8 mouse cellular contexts compared by ENCODE assay signal in genomic region chr11:116106963-116107776, GRCm38 (mm10). TPM values are rescaled to one million over a fixed set of nuclear protein-coding genes. Genes with fewer than 3 reads are reported as not detected.
DNase-seq lines count a peak whose midpoint lies in the region; ATAC-seq lines count a peak whose summit lies in the region.

No protein-coding gene starts in this region.

- no peaks in the 10 kb centered on the region for H3K9me3 ChIP-seq in neural tube, embryonic 12.5 days
- H3K9me3 ChIP-seq in limb, embryonic 15.5 days: no peaks in the 10 kb centered on the region

- H3K9ac ChIP-seq in neural tube, embryonic 12.5 days: 0 out of 2 replicates have a peak overlapping the region, but pooled peaks have one; percentile 17
- H3K9ac ChIP-seq in limb, embryonic 15.5 days: no peak overlapping the region

- H3K27me3 ChIP-seq in neural tube, embryonic 12.5 days (replicated peaks): peaks cover 68% of the 10 kb centered on the region
- H3K27me3 ChIP-seq in limb, embryonic 15.5 days: peaks cover 59% of the 10 kb centered on the region

- peaks cover 48% of the 10 kb centered on the region for H3K4me1 ChIP-seq in neural tube, embryonic 12.5 days
- peaks cover 76% of the 10 kb centered on the region for H3K4me1 ChIP-seq in limb, embryonic 15.5 days

- H3K27ac ChIP-seq in neural tube, embryonic 12.5 days: no peak overlapping the region
- 0 out of 2 replicates have a peak overlapping the region, but pooled peaks have one; percentile 80 for H3K27ac ChIP-seq in limb, embryonic 15.5 days

- 0 out of 2 replicates have a peak overlapping the region, but pooled peaks have one; percentile 16 for H3K4me2 ChIP-seq in neural tube, embryonic 12.5 days (replicated peaks)
- peak overlapping the region; percentile 81 for H3K4me2 ChIP-seq in limb, embryonic 15.5 days

- no peaks in the 10 kb centered on the region for H3K36me3 ChIP-seq in neural tube, embryonic 12.5 days
- H3K36me3 ChIP-seq in limb, embryonic 15.5 days: peaks cover 5% of the 10 kb centered on the region; the same call in 1 of the 2 replicates

- DNase-seq in embryo, embryonic 10 days (ENCODE audit: low spot score): peak; percentile 38
- no peak for DNase-seq in embryo, embryonic 10.5 days (ENCODE audit: low spot score)
- no peak for DNase-seq in neural tube, embryonic 10.5 days (ENCODE audit: extremely low spot score, low spot score)
- DNase-seq in adrenal gland, postnatal 14 days: no peak
- DNase-seq in right cerebral cortex, postnatal 36 days (ENCODE audit: low spot score in 2 of 2): no peak
- no peak for DNase-seq in spleen, postnatal 14 days (ENCODE audit: low spot score in 2 of 2)

- no peak overlapping the region for H3K4me3 ChIP-seq in neural tube, embryonic 12.5 days
- peak overlapping the region; percentile 58 for H3K4me3 ChIP-seq in limb, embryonic 15.5 days

- no peak for ATAC-seq in neural tube, embryonic 12.5 days (ENCODE audit: low FRiP score, low read depth)
- ATAC-seq in limb, embryonic 15.5 days (ENCODE audit: insufficient number of reproducible peaks, low FRiP score, low TSS enrichment, low read depth): no peak

- 19% methylated on average over 14 of the region's 14 CpGs for WGBS in neural tube, embryonic 12.5 days
- WGBS in limb, embryonic 15.5 days: 27% methylated on average over 14 of the region's 14 CpGs

RNA-seq across cellular contexts. Expression of gene Trim47, which starts 19.8 kb away (rescaled TPM):
- 3.7 and 5.0 TPM in 2 replicates for polyA plus RNA-seq in neural tube, embryonic 12.5 days (2016; fragmentation: Nextera tagmentation; extraction: Ambion mirVana)
- polyA plus RNA-seq in limb, embryonic 15.5 days (2015; fragmentation: Nextera tagmentation; extraction: Ambion mirVana): 31.2 and 42.4 TPM in 2 replicates
- 19.9 and 23.6 TPM in 2 replicates for total RNA-seq in adrenal gland, postnatal 14 days (2021)

RNA-seq across cellular contexts. Expression of gene Wbp2, which starts 20.4 kb away (rescaled TPM):
- 97.0 and 110 TPM in 2 replicates for polyA plus RNA-seq in neural tube, embryonic 12.5 days (2016; fragmentation: Nextera tagmentation; extraction: Ambion mirVana)
- polyA plus RNA-seq in limb, embryonic 15.5 days (2015; fragmentation: Nextera tagmentation; extraction: Ambion mirVana): 61.6 and 75.5 TPM in 2 replicates
- 121 and 127 TPM in 2 replicates for total RNA-seq in adrenal gland, postnatal 14 days (2021)

RNA-seq across cellular contexts. Expression of gene Trim65, which starts 23.8 kb away (rescaled TPM):
- 2.0 and 2.1 TPM in 2 replicates for polyA plus RNA-seq in neural tube, embryonic 12.5 days (2016; fragmentation: Nextera tagmentation; extraction: Ambion mirVana)
- polyA plus RNA-seq in limb, embryonic 15.5 days (2015; fragmentation: Nextera tagmentation; extraction: Ambion mirVana): 4.1 and 4.5 TPM in 2 replicates
- 8.6 and 10.2 TPM in 2 replicates for total RNA-seq in adrenal gland, postnatal 14 days (2021)

RNA-seq across cellular contexts. Expression of gene Unc13d, which starts 29.4 kb away (rescaled TPM):
- polyA plus RNA-seq in neural tube, embryonic 12.5 days (2016; fragmentation: Nextera tagmentation; extraction: Ambion mirVana): 1.3 and 1.7 TPM in 2 replicates
- polyA plus RNA-seq in limb, embryonic 15.5 days (2015; fragmentation: Nextera tagmentation; extraction: Ambion mirVana): 6.5 and 8.8 TPM in 2 replicates
- 0.74 and 4.0 TPM in 2 replicates for total RNA-seq in adrenal gland, postnatal 14 days (2021)

RNA-seq across cellular contexts. Expression of gene Mrpl38, which starts 31.5 kb away (rescaled TPM):
- 83.7 and 85.5 TPM in 2 replicates for polyA plus RNA-seq in neural tube, embryonic 12.5 days (2016; fragmentation: Nextera tagmentation; extraction: Ambion mirVana)
- polyA plus RNA-seq in limb, embryonic 15.5 days (2015; fragmentation: Nextera tagmentation; extraction: Ambion mirVana): 83.9 and 85.5 TPM in 2 replicates
- 90.7 and 95.0 TPM in 2 replicates for total RNA-seq in adrenal gland, postnatal 14 days (2021)
